Mouse (Mus musculus) liver (tissue): Measurements from ENCODE around the gene Spata31d1d.
"Not testable (repeated sequence)": the region's sequence is repeated elsewhere in the genome, so short reads cannot be mapped to it uniquely, and the experiment has no call there.

Source experiments
- DNase-seq: peaks from one replicate; pipeline ENCODE4 v3.0.0-alpha.2; 2020; ENCODE audit warnings: mixed read lengths

The Spata31d1d gene

DNA sequence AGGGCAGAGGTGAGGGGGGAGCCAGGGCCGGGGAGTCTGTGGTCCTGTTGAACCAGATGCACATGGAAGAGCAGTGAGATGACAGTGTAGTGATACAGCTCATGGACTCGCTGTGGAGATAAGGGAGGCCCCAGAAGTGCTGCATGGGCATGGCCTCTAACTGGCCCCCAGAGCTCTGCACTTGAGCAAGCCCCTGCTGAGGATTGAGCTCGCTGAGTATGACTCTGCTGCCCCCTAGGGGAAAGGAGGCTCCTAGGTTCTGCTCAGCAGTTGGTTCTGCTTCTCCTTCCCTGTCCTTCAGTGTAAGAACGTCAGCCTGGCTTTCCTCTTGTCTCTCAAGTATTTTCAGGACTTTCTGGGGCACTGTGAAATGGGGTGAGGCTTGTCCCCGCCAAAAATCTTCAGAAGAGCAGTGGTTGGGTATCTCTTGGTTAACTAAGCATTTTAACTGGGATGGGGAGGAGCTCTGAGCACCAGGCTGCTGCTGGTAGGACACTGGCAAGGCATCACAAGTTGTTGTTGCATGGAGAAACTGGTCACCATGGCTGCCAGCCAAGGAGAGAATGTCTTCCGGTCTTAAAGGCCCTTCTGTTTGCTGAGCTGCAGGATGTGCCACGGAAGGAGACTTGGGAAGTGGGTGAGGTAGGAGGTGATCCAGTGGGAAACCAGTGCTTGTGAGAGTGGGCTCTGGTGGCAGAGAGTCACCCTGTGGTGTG, 3.0 kb downstream of the Spata31d1d start:
- peak; percentile 87 for DNase-seq

DNA sequence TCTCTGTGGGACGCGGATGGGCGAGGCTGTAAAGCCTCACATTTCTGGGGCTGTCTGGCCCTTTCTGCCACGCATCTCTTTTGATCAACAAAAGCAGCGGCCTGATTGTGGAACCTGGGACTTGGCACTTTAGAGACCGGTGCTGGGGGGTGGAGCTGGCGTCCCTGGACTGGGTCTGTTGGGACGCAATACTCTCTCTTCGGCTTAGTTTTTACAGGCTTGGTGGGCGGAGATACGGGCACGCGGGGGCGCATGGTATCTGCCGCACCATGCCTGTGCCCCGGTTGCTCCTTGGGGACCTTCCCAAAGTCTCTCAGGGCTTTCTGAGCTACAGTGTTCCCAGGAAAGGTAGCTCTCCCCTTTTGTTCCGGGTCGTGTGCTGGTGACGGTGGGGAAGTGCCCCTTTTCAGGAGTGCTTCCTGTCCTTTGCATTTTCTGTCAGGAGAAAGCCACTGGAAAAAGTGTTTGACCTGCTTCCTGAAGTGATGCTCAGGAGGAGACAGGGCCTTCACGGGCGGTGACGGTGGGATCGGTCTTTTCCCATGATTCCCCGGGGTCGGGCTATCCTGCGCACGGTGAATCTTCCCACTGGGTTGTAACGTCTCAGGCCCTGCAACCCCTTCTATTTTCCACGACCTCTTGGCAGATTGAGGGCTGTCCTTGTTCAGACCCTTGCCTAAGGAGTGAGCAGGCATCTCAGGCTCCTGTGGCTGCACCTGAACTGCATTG, 5.2 kb downstream of the Spata31d1d start:
- no peak for DNase-seq

DNA sequence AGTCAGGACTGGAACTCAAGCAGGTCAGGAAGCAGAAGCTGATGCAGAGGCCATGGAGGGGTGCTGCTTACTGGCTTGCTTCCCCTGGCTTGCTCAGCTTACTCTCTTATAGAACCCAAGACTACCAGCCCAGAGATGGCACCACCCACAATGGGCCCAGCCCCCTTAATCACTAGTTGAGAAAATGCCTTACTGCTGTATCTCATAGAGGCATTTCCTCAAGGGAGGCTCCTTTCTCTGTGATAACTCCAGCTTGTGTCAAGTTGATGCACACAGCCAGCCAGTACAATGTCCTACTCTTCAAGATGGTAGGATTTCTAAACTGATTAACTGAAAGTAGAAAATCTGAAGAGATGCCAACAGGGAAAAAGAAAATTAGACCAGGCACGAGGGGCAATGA, 9.5 kb downstream of the Spata31d1d start:
- DNase-seq = peak; percentile 42

DNA sequence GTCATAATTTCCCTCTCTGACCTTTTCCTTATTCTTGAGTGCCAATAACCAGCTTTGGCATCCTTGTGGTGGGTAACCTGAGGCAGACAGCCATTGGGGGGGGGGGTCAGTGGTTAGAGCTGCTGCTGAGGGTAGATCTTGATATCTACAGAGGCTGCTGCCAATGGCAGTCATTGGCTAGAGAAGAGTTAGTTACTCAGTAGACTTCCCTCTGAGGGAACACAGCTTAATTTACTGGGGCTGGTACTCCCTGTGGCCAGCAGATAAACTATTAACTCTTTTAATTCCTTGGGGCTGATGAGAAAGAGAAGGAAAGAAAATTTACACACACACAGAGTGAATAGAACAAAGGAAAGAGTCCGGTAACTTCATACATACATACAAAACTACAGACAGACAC, 12.1 kb downstream of the Spata31d1d start:
- peak; percentile 25 for DNase-seq

DNA sequence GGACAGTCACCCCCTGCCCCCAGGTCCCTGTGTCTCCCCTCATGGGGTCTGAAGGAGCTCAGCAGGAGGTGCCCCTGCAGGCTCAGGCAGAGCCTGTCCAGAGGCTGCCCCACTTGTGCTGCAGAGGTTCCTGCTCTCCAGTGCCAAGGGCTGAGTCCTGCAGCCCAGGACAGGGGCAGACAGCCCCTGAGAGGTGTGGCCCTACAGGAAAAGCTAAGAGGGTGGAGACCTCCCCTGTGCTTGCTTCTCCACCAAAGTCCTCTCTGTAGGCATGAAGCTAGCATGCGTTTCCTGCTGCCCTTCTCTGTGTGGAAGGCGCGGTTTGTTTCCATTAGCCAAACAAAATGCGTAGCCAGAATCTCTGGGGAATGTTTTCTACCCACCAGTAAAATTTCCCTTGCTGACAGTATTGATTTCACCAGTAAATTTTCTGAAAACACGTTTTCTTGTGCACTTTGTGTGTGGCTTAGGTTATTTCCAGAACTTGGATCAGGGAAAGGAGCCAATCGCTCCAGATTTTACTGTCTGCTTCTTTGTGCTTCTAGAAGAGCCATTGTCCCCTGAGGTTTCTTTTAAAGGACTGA, 12.6 kb downstream of the Spata31d1d start:
- peak; percentile 23 for DNase-seq

DNA sequence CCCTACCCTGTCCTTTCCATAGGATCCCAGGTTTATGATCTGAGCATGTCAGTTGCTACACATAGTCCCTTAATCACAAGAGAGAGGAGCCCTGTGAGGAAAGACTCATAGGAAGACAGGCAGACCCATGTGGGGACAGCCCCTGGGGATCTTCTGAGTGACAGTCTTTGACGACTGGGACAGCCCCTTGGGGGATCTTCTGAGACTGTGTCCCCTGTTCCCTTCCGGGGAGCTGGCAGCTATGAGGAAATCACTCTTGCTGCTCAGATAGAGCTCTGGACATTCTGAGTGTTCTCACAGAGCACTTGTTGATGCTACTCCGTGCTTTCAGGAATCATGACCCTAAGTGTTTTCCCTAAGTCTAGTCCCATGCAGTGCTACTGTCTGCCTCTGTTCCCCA, 17.8 kb downstream of the Spata31d1d start:
- no peak for DNase-seq

DNA sequence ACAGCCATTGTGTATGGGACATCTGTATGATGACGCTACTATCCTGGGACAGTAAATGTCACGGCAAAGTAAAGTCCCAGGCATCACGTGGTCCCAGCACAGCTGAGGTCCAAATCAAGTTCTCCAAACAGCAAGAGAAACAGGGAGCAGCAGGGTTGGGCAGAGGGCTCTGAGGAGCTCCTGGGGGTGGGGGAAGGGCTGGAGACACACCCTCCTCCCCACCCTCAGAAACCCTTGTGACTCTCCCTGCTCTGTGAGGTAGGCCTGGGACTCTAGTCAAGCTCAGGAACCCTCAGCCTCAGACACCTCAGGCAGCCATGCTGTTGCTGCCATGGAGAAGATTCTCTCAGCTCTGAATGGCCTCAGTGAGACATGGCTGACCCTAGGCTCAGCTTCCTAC, 19.6 kb downstream of the Spata31d1d start, which contains the start of gene Spata31d1b:
TSS of gene Spata31d1b (plus strand) at position 301 of the 400 bp plus-strand sequence.
- not testable (repeated sequence) for DNase-seq

DNA sequence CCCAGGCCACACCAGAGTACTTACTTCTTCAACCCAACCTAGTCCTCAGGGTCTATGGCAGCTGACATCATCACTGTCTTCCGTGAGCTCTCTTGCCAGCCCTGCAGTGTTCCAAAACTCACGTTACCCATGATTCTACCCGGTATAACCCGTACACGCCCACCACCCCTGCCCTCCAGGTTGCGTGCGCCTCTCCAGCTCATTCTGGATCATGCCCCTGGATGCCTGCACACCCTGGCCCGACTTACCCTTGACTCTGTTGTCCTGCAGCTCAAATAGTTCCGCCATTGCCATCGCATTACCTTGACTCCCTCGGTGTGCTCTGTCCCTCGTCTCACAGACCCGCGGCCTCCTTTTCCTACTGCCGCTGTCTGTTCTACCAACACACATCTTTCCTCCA, 21.3 kb downstream of the Spata31d1d start, which contains the start of gene Spata31d1a:
TSS of gene Spata31d1a (minus strand) at position 101 of the 400 bp plus-strand sequence.
- DNase-seq = no peak

DNA sequence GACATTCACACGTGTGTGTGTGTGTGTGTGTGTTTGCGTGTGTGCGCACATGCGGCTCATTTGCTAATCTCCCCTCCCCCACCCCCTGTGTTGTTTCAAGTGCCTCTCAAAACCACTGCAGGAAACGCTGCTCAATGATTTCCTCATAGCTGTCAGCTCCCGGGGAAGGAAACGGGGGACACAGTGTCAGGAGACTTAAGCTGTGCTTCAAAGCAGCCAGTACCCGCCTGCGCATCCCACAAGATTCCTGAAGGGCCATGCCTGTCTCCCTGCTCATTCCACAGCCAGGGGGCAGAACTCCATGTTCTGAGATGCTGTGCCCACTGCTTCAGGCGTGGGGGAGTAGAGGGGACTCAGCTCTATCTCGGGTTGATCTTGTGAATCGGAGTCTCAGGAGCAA, 27.0 kb downstream of the Spata31d1d start:
- no peak for DNase-seq

DNA sequence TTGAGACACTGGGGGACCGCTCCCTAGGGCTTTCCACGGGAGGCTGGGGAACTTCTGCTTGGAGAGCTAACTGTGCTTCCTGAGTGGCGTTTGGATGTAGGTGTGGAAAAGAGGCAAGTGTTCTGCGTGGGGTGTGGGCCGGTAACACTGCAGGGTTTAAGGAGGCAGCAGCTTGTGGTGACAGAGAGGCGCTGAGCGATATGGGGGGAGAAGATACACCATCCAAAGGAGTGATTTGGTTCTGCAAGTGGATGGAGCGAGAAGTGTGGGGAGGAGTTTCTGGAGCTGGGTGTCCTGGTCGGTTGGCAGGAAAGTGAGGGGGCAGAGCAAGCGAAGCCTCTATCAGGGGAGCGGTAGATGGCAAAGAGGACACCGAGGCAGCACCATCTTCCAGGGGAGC, 28.0 kb downstream of the Spata31d1d start:
- DNase-seq = no peak

DNA sequence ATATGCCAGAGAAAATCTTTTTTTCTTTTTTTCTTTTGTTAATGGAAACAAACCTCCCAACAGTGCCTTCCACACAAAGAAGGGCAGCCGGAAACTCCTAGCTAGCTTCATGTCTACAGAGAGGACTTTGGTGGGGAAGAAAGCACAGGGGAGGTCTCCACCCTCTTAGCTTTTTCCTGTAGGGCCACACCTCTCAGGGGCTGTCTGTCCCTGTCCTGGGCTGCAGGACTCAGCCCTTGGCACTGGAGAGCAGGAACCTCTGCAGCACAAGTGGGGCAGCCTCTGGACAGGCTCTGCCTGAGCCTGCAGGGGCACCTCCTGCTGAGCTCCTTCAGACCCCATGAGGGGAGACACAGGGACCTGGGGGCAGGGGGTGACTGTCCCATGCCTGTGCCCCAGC, 31.4 kb downstream of the Spata31d1d start:
- not testable (repeated sequence) for DNase-seq

DNA sequence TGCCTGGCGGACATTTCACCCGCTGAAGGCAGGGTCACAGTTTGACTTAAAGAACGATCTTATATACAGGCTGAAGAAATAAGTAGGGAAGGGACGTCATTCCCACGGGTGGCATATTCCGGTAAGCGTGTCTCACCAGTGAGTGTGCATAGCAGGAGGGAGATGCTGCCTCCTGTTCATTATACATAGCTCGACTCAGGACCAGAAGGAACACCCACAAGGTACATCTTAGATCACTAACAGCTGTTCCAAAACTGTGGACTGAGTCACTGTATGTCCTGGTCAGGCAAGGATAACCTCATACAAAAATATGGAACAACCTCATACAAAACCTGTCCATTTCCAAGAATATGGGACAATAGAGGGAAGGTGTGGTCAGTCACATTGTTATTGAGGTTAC, 32.4 kb downstream of the Spata31d1d start:
- DNase-seq = no peak

DNA sequence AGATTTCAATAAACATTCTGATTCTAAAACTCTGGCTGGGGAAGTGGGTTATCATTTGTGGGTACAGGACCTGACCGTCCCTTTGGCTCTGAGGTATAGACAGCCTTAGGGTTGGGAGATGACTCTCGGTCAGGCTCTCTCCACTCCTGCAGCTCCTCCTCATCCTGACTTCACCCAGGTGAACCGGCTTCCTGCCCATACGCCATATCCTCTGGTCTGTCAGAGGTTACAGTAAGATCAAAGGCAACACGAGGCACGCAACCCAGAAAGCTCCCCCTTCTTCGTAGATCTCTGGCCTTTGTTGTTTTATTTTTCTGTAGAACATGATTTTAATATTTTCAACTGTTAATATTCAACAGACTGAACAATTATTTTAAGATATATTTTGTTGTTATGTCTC, 35.8 kb downstream of the Spata31d1d start:
- DNase-seq = no peak

DNA sequence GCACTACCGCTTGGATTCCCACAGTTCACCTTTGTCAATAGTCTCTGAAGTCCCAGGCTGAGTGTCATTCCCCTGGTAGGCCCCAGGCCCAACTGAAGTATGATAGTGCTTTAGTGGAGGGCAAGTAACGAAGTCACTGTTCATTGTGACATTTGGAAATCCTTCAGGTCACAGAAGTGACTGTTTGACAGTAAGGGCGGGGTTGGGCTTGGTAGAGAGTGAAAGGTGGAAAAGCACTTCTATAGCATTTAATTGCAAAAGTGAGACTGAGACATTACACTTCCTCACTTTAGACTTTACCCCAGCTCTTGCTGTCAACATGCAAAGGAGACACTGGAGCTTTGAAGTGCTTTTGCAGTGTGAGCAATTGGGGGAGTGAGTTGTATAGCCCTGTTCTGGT, 37.5 kb downstream of the Spata31d1d start, which contains the start of gene 4921517D22Rik:
TSS of gene 4921517D22Rik (minus strand) at position 101 of the 400 bp plus-strand sequence.
- DNase-seq = no peak

DNA sequence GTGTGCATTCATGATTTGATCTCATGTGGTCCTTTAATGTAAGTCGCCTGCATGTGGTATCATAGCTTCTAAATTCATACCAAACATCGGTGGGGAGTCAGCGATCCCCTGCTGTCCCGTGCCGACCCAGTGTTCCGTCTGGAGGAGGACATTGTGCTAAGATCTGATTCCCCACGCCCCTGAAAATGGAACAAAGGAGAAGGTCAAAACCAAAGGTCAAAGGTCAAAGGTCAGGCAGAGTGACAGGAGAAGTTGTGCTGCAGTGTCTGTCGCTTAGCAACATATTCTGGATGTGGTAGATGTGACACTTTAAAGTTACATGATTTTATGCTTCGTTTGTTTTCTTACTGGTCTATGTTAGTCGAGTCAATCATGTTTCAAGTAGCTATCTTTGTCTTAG, 40.1 kb downstream of the Spata31d1d start:
- DNase-seq = no peak

DNA sequence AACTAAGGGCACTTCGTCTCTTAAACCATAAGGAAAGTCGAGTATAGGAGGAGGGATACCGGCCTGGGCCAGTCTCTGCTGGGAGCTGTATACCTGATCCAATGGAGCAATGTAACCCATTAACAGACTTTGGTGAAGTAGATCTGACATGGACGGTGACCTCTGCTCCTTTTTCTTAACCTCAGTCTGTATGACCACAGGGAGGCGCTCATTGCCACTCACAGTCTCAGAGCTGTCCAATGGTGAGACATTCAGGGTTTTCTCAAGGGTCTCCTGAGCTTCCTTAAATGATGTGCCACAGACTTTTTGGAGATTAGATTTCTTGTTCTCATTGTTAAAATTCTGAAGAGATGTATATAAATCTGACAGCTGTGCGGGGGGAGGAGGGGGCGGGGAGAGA, 41.0 kb downstream of the Spata31d1d start:
- DNase-seq = no peak

DNA sequence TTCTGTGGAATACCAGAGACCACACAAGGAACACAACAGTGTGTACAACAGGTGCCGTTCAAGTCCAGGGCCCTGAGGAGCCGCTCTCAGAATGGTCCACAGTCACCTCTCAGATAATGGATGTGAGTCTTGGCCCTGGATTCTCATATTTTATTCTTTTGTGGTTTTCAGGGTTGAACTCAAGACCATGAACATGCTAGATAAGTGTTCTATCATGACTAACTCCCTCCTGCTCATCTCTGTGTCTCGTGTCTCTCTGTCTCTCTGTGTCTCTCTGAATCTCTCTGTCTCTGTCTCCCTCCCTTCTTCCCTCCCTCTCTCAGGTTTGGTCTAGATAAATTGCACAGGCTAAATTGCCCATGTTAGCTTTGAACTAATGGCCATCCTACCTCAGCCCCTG, 41.7 kb downstream of the Spata31d1d start:
- no peak for DNase-seq

DNA sequence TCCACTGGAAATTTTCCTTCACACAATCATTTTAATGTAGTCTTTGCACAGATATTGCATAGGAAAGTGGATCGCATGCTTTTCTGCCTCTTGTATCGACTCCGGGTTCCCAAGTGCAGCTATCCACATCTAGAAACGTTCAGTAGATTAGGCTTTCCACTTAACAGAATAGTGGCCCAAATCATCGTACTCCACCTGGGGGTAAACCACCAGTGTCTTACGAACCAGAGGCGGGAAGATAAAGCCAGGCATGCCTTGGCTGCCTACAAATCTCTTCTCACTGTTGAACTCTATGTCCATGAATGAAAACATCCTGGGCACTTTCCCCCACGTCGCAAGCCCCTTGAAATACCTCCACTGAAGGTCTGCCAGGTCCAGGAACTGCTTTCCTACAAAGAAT, 42.2 kb downstream of the Spata31d1d start:
- no peak for DNase-seq

DNA sequence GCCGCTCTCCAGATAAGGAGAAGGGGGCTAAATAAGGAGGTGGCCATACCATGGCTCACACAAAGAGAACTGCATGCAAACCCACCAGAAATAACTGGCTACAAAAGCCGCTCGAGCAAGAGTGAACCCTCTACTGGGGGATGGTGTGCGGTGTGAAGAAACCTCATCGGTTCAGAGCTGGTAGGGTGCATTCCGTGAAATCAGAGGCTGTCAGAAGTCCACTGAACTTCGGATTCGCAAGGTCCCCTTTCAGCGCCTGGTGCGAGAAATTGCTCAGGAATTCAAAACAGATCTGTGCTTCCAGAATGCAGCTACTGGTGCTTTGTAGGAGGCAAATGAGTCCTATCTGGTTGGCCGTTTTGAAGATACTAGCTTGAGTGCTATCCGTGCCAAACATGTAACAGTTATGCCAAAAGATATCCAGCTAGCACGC, 43.2 kb downstream of the Spata31d1d start:
- no peak for DNase-seq

DNA sequence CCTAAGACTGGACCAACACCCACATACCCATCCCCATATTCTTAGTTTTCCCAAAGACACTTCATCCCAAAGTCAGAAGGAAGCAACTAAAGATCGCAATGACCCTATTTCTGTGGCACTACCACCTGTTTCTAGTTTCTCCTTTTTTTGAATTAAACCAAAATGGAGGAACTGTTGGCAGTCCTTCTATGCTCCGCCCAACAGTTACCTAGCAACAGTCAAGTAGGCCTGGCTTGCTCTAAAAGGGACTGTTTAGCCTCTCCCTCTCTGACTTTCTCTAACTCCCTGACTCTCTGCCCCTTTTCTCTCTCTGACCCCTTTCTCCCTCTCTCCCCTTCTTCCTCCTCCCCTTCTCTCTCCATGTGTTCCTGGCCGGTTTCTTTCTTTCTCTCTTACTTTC, 46.3 kb downstream of the Spata31d1d start:
- DNase-seq = no peak

DNA sequence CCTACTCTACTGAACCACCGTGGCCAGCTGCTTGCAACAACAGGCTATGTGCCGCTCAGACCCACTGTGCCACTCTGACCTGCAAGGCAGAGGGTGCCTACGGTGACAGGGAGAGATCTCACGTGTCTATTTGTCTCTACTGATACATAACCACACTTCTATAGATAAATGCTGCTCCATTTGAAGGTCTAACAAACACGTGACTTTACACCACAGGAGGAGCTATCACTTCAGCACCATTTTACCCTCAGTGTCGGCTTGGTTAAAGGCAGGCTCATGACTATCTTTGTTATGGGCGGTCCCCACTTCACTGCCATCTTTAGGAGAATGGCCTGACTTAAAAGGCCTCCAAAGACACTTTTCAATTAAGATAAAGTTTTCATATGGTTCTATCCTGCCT, 48.9 kb downstream of the Spata31d1d start:
- peak; percentile 20 for DNase-seq

DNA sequence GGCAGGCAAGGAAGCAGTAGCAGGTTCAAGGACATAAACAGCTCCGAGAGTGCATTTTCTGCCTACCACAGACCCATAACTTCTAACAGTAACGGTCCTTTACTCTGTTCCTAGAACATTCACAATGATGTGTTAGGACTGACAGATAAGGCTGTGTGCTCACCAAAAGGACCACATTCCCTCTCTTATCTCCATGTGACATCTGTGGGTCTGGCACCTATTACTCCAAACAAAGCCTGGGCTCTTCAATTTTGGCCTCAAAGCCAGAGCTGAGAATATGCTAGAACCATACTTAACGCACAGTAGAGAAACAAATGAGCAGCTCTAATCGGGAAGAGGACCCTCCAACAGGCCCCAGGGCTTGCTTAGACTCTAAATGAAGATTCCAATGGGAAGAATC, 51.6 kb downstream of the Spata31d1d start:
- no peak for DNase-seq

DNA sequence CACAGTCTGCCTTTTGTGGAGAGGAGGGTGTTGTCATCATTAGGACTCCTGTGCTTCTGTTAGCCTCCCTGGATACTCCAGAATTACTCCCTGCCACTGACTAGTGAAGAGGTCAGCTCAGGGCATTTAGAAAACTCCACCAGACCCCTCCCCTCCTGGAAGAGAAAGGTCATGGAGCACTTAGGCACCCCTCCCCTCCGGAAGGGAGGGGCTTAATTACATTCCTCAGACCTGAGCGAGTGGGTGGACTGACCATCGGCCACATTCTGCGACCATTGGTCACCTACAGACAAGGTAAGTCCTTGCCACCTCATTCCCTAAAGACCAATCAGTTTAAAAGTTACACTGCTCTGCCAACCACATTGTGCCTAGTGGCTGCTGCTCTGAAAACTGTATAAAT, 52.2 kb downstream of the Spata31d1d start:
- no peak for DNase-seq
